Mouse (Mus musculus): ENCODE results near the gene Plcb3.
A peak's percentile ranks its signal among the peaks of the same experiment; 100 is the strongest.

The Plcb3 gene

GRCm38 (mm10) chr19:6940396-6941351 is 35.6 kb downstream of the Plcb3 start:
- no peak for DNase-seq (ENCODE audit: low spot score in 2 of 2)

DNA sequence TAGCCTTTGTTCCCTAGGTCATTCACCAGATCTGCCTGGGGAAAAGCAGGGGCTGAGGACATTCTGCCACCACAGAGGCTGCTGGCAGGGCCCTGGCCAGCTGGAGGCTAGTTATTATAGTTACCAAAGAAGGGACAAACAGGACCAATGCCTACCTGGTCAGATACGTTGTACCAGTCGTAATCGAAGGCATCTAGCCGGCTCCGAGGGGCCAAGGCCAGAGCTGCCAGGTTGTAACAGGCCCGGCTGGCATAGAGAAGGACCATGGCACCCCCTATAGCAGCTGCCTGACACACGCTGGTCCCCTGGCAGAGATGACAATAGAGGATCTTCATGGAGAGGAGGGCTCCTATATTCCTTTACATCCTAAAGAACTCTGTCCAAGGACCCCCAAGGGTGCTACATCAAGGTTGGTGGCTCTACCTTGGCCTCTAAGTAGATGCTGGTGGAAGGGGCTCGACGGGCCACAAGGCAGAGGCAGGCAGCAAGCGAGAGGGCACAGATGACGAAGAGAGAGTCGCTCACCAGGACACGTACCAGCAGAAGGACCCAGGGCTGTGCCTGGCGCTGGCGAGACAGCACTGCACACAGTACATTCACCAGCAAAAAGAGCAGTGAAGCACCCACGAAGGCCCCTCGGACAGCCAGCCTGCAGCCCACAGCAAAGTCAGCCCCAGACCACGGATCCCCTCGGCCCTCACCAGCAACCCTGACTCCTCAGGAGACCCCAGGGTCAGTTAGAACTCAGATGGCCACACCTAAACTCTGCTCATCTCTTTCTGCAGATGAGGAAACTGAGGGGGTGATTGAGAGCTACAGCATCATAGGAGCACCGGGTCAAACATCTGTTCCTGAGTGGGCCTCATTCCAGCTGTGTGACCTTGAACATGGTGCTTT is 36.9 kb downstream of the Plcb3 start:
- no peak for DNase-seq (ENCODE audit: low spot score in 2 of 2)

- DNase-seq (ENCODE audit: low spot score in 2 of 2) = no peak
These were observed 38.5 kb downstream of the Plcb3 start for GRCm38 (mm10) chr19:6937541-6938465.

DNA sequence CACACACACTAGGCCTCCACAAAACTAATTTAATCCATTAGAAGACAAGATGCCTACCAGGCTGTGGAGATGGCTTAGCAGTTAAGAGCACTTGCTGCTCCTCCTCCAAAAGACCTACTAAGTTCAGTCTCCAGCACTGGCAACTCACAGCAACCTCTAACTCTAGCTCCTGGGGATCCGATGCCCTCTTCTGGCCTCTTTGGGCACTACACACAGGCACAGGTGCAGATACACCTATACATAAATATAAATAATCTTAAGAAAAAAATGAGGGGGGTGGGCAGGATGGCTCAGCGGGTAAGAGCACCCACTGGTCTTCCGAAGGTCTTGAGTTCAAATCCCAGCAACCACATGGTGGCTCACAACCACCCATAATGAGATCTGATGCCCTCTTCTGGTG is 40.0 kb downstream of the Plcb3 start:
- peak in 1 of 2 experiments; percentile 53 for DNase-seq (ENCODE audit: low spot score in 2 of 2)

DNA sequence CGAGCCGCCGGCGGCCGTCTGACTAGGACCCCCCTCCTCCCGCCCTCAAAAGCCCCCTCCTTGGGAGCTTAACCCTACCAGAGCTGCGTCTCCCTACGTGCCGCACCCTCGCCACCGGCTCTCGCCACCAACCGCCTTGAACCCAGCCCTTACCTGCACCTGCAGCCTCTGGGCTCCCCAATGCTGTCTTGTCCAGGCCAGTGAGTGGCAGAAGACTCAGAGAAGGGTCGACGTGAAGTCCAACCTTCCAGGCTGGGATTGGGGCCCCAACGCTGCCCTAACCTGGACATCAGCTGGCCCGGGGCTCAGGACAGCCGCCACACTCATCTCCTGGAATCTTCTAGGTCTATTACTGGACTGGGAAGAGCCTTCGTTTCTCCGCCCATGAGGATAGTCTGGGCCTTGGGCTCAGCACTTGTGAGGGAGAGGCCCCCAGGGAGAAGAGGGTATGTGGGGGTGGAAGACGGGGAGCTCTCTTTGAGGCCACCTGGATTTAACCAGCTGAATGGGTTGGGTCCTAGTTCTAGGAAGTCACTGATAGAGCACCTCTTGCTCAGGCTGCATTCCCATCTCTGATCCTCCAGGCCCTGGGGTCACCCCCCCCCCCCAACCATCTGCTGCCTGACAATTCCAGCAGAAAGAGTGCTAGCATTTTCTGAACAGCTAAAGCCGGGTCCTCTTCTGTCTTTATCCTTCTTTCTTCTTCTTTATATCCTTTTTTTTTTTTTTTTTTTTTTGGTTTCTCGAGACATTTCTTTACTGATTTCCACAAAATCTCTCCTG is 41.9 kb downstream of the Plcb3 start, which contains the start of gene Kcnk4:
Kcnk4 (minus strand) TSS at position 321 of the 783 bp plus-strand sequence.
- no peak for DNase-seq (ENCODE audit: low spot score in 2 of 2)

- peak in 1 of 2 experiments; percentile 32 for DNase-seq (ENCODE audit: low spot score in 2 of 2)
These were observed 42.7 kb downstream of the Plcb3 start for GRCm38 (mm10) chr19:6933436-6934194.

DNA sequence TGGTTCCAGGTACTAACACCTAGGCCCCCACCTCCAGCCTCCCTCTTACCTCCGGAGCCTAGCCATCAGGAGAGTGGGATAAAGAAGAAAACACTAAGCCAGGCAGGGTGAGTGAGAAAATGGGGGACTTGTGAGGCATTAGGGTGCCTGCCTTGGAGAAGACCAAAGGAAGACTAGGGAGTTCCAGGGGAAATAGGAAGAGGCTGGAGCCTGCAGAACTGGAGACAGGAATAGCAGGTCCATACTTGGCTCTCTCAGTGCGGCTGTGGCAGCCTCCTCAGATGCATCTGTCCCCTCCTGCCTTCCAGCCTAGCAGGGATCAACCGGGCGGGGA is 43.2 kb downstream of the Plcb3 start:
- no peak for DNase-seq (ENCODE audit: low spot score in 2 of 2)

DNA sequence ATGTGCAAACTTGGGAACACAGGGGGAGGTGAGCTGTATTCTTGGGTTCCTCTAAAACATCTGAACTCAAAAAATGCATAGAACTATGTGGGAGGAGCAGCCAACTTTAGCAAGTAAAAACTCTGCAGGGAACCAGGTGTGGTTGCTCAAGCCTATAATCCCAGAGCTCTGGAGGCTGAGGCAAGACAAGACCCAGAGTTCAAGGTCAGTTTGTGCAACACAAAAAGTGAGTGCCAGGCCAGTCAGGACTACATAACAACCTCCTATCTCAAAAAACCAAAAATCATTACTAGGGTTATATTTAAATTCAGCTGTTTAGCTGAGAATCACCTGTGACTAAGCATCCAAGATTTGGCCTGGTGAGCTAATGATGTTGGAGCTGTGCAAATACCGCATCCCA is 44.3 kb downstream of the Plcb3 start:
- DNase-seq (ENCODE audit: low spot score in 2 of 2) = no peak

DNA sequence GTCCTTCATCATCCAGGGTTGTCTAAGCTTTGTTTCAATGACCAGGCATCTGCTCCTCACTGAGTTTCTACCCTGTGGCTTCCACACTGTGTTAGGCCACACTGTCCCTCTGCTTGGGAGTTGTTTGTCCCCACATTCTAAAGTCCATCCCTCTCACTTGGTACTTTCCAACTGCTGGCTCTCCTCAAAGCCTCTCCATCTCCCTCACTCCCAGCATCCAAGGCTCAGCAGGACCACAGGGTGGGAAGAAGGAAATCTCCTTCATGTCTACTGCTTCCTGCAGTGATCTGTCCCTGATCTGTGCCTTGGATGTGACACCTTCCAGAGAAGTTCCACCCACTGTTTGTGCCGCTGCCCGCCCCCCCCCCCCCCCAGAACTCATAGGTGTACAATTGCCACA is 45.3 kb downstream of the Plcb3 start:
- no peak for DNase-seq (ENCODE audit: low spot score in 2 of 2)

GRCm38 (mm10) chr19:6928080-6928479 is 48.2 kb downstream of the Plcb3 start:
- no peak for DNase-seq (ENCODE audit: low spot score in 2 of 2)

DNA sequence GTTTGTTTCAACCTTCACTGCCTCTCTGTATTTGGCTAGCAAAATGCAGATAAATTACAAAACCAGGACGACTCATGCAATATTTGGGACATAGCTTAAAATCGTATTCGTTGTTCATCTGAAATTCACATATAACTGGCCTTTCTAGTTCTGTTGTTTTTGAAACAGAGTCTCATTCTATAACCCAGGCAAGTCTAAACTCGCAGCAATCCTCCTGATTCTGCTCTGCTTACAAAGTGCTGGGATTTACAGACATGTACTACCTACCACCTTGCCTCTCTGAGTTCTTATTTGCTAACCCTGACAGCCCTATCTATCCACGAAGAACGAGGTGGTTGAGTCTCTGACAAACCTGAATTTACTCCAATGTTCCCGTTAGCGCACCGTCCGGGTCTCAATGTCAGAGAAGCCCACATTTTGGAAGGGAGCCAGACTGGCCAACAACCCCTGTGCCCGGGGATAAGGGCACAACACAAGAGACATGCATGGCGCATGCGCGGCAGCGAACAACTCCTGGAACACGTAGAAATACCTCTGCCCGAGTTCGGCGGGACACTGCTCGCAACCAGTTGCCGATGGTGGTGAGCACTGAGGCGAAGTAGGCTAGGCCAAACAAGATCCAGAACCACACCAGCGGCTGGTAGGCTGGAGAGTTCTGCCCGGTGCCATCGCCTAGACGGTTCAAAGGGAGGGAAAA is 49.6 kb downstream of the Plcb3 start:
- DNase-seq (ENCODE audit: low spot score in 2 of 2) = peak in 1 of 2 experiments; percentile 34

DNA sequence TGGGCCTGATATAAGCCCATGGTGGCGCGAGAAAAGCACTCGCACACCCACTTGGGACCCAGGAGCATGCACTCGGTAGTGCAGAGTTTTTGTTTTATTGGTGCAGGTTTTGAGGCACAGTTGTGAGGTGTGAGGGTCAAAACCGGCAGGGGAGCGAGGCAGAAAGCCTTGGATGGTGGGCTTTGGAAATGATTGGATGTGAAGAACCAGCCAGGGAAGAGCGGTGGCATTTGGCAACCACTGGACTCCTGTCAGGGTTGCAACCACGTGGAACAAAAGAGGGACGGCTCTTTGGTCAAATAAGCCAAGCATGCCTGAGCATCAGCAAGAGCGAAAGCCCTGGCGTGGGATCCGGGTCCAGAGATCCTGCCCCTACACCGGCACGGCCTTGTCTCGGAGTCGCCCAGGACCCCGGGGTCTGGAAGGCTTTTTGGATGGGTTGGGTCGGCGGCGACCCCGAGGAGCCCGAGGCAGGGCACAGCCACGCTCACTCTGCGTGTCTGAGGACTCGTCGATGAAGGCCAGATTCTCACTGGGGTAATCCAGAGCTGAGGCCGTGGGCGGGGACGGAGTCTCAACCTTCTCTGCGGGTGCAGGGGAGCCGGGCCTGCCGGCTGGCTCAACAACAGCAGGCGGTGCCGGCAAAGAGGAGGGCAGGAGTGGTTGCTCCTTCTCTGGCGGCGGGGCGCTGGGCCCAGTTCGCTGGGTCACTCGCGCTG is 50.5 kb downstream of the Plcb3 start:
- no peak for DNase-seq (ENCODE audit: low spot score in 2 of 2)

GRCm38 (mm10) chr19:6925307-6925573 is 51.0 kb downstream of the Plcb3 start, which contains the start of gene Catsperz:
TSS of gene Catsperz (minus strand) at chr19:6925380.
- DNase-seq (ENCODE audit: low spot score in 2 of 2) = no peak

DNA sequence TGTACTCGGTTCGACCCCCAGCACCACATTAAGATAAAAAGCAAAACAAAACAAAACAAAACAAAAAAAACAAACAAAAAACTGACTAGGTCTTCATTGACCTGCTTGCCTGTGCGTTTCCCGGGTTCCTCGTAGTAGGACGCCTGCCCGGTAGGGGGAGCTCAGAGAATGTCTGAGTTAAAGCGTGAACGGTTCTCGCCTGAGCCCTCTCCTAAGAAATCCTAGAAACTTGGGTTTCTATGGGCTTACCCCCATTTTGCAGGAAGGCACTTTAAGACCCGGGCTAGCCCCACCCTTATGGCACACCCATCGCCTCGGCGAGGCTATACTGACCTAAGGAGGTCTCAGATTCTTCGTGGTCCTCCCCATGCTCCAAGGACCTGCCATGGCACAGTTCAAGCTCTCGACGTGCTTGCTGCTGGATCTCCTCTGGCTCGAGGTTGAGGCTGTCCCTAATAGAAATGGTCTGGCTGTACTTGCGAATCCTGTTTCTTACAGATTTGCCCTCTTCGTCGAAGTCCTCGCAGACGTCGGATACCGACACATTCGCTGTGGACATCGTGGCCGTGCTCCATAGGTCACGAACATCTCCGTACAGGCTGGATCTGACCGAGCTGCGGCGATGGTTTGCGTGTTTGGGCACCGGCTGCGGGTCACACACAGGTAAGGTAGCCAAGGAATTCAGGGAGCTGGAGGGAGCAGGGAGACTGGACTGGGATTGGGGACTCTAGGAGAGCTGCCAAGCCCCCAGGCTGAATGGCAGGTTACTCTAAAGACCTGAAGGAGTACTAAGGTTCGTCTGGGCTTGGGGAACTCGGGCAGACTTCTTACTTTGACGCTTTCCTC is 51.6 kb downstream of the Plcb3 start:
- peak; percentile 65 to 80 for DNase-seq (ENCODE audit: low spot score in 2 of 2)

DNA sequence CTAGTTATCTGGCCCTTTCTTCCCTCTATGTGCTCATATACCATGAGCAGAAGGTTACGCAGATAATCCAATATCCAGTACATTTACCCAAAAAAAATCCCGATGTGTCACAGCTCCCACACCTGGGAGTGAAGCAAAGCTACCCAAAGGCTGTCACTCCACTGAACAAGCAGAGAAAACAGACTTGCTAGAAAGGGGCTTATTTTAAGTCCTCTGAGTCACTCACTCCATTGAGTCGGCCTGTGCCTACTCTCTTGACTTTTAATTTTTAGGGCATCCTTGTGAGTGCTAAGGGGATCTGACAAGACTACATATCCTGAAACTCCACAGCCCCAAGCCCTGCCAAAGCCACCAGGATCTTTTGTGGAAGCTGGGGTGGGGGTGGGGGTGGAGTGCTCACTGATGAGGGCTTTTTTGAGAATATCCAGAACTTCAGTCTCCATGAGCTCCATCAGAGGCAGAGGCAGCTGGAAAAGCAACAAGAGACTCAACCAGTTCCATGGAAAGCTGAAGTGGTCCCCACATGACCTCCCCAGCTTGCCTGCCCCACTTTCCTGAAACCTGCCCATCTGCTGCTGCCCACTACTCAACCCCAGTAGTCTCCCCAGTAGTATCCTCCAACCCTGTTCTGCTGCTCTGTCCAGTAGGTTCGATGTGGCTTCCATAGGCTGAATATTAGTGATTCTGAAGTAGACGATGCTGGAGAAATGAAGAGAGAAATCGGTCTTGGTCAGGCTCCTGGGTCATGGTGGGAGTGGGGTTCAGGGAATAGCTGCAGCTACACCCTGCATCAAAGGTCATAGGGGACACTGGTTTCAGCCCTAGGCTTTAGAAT is 53.2 kb downstream of the Plcb3 start:
- DNase-seq (ENCODE audit: low spot score in 2 of 2) = no peak

GRCm38 (mm10) chr19:6921647-6922567 is 54.4 kb downstream of the Plcb3 start, which contains the start of gene Esrra:
TSS of gene Esrra (minus strand) at chr19:6921813.
- DNase-seq (ENCODE audit: low spot score in 2 of 2) = peak; percentile 100
